Mouse (Mus musculus) retina, adult 2 months (tissue): Measurements from ENCODE around the gene Hnrnpa3.
"Not testable (repeated sequence)": the region's sequence is repeated elsewhere in the genome, so short reads cannot be mapped to it uniquely, and the experiment has no call there.

Experiments used
- DNase-seq: peaks from one replicate; pipeline ENCODE4 v3.0.0-alpha.2; 2012; ENCODE audit warnings: low read depth, low spot score

Hnrnpa3 gene

GRCm38 (mm10) chr2:75636261-75637054 is 22.6 kb upstream of the Hnrnpa3 start:
- DNase-seq = no peak

- not testable (repeated sequence) for DNase-seq
Measured at GRCm38 (mm10) chr2:75637055-75637304, 22.1 kb upstream of the Hnrnpa3 start.

GRCm38 (mm10) chr2:75637361-75637760 is 21.7 kb upstream of the Hnrnpa3 start:
- DNase-seq = no peak

DNA sequence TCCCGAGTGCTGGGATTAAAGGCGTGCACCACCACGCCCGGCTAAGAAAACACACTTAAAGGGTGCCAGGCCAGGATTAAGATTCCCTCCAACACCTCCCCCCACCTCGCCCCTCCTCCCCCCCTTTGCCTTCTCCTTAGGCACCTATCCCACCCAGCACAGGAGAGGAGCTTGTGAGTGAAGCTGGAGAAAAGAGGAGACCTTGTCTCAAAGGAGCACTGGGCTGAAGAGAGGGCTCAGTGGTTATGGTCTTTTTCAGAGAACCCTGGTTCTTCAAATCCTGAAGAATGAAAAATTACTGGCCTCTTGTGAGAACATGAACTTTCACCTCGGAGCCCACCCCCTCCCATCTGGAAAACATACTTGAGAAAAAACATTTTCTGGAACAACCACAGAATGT is 21.2 kb upstream of the Hnrnpa3 start:
- not testable (repeated sequence) for DNase-seq

DNA sequence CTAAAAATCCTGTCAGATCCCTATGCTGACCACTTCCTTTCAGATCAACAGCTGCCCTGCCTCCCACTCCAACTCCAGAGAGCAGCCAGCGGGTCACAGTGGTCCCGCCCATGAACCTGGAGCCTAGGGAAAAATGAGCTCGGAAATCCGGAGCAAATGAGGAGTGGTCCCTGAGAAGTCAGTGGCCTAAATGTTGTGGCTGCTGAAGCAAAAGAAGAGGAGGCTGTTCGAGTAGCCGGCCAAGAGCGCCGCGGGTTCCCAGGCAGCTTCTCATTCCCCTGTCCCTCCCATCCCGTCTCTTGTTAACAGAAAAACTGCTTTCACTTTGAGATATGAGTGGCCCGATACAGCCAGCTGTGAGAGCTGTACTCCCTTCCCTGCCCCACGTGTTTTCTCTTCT is 19.5 kb upstream of the Hnrnpa3 start:
- DNase-seq = not testable (repeated sequence)

GRCm38 (mm10) chr2:75642312-75642711 is 16.7 kb upstream of the Hnrnpa3 start:
- DNase-seq = not testable (repeated sequence)

GRCm38 (mm10) chr2:75642795-75643550 is 16.1 kb upstream of the Hnrnpa3 start:
- DNase-seq = no peak

DNA sequence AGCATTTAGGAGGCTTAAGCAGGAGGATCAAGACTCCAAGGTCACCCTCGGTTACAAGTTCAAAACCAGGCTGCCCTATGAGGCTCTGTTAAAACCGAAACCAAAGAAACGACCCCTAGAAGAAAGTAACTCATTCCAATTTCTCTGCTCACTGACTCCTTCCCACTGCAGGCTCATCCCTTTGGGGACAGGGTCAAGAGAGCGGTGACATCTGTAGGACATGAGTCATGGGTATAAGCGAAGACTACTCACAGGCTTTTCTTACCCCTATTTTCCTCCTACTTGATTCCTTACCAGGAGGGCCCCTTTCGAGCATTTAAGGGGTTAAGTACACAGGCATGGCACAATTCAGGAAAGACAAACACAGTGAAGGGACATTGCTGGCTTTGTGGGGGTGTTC is 15.1 kb upstream of the Hnrnpa3 start:
- DNase-seq = no peak

- DNase-seq = no peak
Measured at GRCm38 (mm10) chr2:75645251-75645650, 13.8 kb upstream of the Hnrnpa3 start.

DNA sequence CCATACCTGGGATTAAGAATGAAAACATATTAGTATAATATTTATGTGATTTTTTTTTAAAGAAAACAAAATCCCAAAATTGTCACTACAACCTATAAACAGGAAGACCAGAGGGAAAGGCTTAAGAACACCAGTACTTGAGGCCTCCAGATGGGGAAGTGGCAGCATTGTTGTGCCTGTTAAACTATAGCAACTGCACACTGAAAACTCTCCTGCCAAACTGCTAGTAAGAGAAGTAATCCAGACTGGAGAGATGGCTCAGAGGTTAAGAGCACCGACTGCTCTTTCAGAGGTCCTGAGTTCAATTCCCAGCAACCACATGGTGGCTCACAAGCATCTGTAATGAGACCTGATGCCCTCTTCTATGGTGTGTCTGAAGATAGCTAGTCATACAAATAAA is 8.6 kb upstream of the Hnrnpa3 start:
- DNase-seq = no peak

DNA sequence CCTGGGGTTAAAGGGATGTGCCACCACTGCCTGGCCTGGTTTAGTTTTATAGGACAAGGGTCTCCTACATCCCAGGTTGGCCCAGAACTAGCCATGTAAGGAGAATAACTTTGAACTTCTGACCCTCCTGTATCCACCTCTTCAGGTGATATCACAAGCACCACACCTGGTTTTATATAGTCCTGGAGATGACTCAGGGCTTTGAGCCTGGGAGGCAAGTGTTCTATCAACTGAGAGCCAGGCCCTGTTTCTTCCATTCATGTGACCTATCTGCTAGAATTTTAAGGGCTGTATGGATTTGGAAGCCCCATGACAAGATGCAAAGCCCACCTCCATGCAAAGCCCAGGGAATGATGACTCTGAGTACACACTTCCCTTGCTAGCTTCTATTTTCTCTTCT is 5.9 kb upstream of the Hnrnpa3 start:
- DNase-seq = no peak

DNA sequence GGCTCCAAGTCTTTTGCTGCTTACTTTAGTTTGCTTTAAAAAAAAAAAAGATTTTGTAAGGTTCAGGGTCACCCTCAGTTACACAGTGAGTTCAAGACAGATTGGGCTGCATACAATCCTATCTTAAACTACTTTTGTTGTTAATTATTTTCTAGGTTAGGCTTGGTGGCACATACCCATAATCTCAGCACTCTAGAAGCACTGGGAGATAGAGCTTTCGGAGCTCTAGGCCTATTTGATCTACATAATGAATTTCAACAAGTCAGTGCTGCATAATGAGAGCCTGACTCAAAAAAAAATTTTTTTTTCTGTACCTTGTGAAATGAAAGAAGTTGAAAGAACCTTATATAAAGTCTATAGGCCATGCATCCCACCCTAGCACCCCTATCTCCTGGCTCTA is 4.4 kb upstream of the Hnrnpa3 start:
- DNase-seq = no peak

- DNase-seq = no peak
Measured at GRCm38 (mm10) chr2:75656924-75657323, 2.1 kb upstream of the Hnrnpa3 start.

- no peak for DNase-seq
Measured at GRCm38 (mm10) chr2:75657907-75658691, 962 bp upstream of the Hnrnpa3 start.

- peak; percentile 73 for DNase-seq
Measured at GRCm38 (mm10) chr2:75659629-75659960, 534 bp downstream of the Hnrnpa3 start.

- DNase-seq = no peak
Measured at GRCm38 (mm10) chr2:75660255-75660948, 1.3 kb downstream of the Hnrnpa3 start.

DNA sequence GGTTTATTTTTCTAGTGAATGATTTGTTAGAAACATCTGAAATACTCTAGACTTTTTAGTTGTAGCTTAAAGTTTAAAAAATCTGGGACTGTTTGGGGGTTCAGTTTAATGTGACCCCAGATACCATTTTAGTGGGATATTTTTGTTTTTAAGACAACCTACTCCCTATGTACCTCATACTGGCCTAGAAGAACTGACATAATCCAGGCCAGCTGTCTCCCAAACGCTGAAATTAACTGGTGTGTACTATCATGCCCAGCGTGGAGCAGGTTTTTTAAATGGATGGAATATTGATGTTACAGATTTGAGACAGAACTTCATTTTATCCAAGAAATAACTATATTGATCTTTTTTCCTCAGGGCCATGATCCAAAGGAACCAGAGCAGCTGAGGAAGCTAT is 2.0 kb downstream of the Hnrnpa3 start:
- no peak for DNase-seq

DNA sequence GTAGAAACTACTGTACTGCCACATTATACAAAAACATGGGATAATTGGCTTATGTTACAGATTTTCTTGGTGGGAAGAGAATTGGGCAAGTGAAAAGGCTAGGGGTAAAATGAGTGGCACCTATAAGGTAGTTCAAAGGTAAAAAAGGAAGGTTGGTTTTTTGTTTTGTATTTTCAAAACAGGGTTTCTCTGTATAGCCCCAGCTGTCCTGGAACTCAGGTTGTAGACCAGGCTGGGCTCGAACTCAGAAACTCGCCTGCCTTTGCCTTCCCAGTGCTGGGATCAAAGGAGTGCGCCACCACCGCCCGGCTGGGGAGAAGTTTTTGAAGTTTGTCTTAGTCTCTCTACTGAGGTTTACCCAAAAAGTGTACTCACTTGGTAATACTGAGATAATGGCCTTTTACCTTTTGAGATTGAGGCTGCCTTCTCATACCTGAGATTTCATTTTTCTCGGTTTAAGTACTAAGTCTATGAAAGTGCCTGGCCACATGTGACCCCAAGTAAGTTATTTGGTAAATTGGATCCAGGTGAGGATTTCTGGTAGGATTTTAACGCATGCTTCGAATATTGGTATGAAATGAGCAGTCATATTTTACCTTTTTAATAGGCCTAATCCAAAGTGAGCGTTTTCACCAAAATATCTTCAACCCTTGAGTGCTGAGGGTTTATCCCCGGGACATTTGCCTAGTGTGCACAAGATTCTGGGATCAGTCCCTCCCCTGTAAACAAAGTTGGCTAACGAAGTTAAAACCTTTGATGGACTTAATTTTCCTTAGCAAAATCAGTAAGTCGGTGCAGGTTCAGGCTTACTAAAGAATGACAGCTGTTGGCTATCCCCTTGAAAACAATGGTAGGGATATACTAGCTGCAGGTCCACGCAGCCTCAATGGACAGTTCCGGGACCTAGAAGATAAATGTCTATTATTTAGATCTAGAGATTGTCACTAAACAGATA is 10.7 kb downstream of the Hnrnpa3 start:
- no peak for DNase-seq

DNA sequence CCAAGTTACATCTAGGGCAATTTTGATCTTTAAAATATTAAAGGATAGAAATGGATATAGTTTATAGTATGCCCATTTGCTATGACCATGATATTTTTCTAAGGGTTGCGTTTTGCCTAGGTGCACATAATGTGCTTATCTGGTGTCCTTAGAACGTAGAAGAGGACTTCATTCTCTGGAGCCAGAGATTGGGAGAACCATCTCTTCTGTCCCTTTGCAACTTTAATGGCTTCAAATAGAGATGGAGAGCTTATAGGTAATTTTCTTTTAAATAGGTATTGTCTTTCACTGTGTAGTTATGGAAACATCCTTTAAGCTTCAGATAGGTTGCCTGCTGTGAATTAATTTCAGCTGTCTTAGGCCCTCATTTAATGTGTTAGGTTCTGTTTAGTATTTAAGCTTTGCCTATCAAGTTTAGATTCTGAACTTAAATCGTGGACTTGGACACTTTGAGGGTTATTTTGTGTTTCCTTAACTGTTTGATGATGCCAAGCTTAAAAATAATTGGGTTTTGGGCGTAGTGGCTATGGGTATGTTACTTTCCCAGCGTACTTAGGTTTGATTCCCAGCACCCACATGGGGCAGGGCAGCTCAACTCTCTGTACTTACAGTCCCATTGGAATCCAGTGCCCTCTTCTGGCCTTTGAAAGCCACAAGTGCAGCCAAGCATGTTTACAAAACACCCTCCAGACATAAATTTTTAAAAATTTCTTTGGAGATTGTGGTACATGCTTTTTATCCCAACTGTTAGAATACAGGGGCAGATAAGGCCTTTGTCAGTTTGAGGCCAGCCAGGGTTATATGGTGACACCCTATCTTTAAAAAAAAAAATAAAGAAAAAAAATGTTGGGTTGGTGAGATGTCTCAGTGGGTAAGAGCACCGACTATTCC is 11.6 kb downstream of the Hnrnpa3 start:
- DNase-seq = no peak

DNA sequence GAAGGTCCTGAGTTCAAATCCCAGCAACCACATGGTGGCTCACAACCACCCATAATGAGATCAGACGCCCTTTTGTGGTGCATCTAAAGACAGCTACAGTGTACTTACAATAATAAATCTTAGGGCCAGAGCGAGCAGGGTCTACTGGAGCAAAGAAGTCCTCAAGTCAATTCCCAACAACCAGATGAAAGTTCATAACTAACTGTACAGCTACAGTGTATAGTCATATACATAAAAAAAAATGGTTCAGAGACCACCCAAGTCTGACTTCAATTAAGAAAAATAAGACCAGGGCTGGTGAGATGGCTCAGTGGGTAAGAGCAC is 12.2 kb downstream of the Hnrnpa3 start:
- no peak for DNase-seq
